Mouse (Mus musculus) heart, embryonic 13.5 days (tissue): Measurements from ENCODE around the gene Defb36. TPM values are rescaled to one million over a fixed set of nuclear protein-coding genes. Genes with fewer than 3 reads are reported as not detected.

ENCODE experiments used
- ATAC-seq: fragments of 200-750 bp; cut with Nextera tagmentation; 2 replicates; pipeline ENCODE4 v1.8.0; 2017; ENCODE audit warnings: moderate TSS enrichment; ENCODE audit not compliant: insufficient number of reproducible peaks, low FRiP score, low TSS enrichment; ENCODE audit errors: extremely low read depth
- H3K27ac ChIP-seq: fragments of 300-500 bp; sonication (generic); replicated peaks from 2 replicates; pipeline ENCODE4 v1.5.1; 2015; ENCODE audit warnings: moderate library complexity, mild to moderate bottlenecking, inconsistent platforms
- H3K27me3 ChIP-seq: fragments of 300-500 bp; sonication (generic); replicated peaks from 2 replicates; pipeline ENCODE4 v1.6.1; 2015; ENCODE audit warnings: mild to moderate bottlenecking, inconsistent platforms
- H3K36me3 ChIP-seq: fragments of 300-500 bp; sonication (generic); 2 replicates; pipeline ENCODE4 v1.6.1; 2015; ENCODE audit warnings: mild to moderate bottlenecking, inconsistent platforms
- H3K4me1 ChIP-seq: fragments of 300-500 bp; sonication (generic); 2 replicates; pipeline ENCODE4 v1.6.1; 2015; ENCODE audit warnings: inconsistent platforms
- H3K4me2 ChIP-seq: fragments of 300-500 bp; sonication (generic); 2 replicates; pipeline ENCODE4 v1.6.1; 2015; ENCODE audit warnings: inconsistent platforms, mild to moderate bottlenecking, moderate library complexity
- H3K4me3 ChIP-seq: fragments of 300-500 bp; sonication (generic); 2 replicates; pipeline ENCODE4 v1.5.1; 2015; ENCODE audit warnings: moderate library complexity, mild to moderate bottlenecking, inconsistent platforms
- H3K9ac ChIP-seq: fragments of 300-500 bp; sonication (generic); 2 replicates; pipeline ENCODE4 v1.6.1; 2015; ENCODE audit warnings: inconsistent platforms, mild to moderate bottlenecking, moderate library complexity
- H3K9me3 ChIP-seq: fragments of 300-500 bp; sonication (generic); 2 replicates; pipeline ENCODE4 v1.6.1; 2016; ENCODE audit warnings: inconsistent platforms
- WGBS: fragments of 180-500 bp; shearing (Covaris S2); methylation state at CpG from one replicate; pipeline ENCODE4 v1.1.7; 2015; ENCODE audit warnings: mixed read lengths; 5-methylcytosine and 5-hydroxymethylcytosine counted together
- polyA plus RNA-seq: library from polyadenylated mRNA; unstranded; fragments of >200 nt; fragmentation: Nextera tagmentation; extraction: Ambion mirVana; gene quantifications from 2 replicates; pipeline ENCODE4 v1.2.1, GENCODE M21; 2015

The Defb36 gene
- polyA plus RNA-seq, 1 experiment from 2014 or later: not detected

- H3K9ac ChIP-seq: no peak overlapping the region
- no peaks in the 10 kb centered on the region for H3K9me3 ChIP-seq
- H3K4me3 ChIP-seq: no peak overlapping the region
- peak overlapping the region; percentile 92 for H3K27ac ChIP-seq
- peaks cover 4% of the 10 kb centered on the region; the same call in 1 of the 2 replicates for H3K27me3 ChIP-seq
- H3K4me1 ChIP-seq: peaks cover 63% of the 10 kb centered on the region
- ATAC-seq: no peak
- H3K4me2 ChIP-seq: no peak overlapping the region
- peaks cover 4% of the 10 kb centered on the region; the same call in 1 of the 2 replicates for H3K36me3 ChIP-seq
- 76% methylated on average over 4 of the region's 4 CpGs for WGBS
Measured at GRCm38 (mm10) chr2:152637381-152637780, 33.3 kb downstream of the Defb36 start.

DNA sequence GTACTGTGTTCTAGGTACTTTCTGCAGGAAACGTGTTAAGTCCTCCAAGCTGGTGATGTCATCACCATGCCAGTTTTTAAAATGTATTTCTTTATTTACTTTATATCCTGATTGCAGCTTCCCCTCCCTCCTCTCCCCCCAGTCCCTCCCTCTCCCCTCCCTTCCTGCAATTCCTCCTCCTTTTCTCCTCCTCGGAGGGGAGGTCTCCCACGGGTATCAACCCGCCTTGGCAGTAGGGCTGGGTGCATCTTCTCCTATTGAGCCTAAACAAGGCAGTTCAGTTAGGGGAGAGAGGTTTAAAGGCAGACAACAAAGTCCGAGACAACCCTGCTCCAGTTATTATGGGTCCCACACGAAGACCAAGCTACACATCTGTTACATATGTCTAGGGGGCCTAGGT lies 34.7 kb downstream of the Defb36 start:
- no peak overlapping the region for H3K9ac ChIP-seq
- peak overlapping the region; percentile 92 for H3K27ac ChIP-seq
- ATAC-seq: no peak
- peaks cover 4% of the 10 kb centered on the region; the same call in 1 of the 2 replicates for H3K36me3 ChIP-seq
- 51% methylated on average over 6 of the region's 6 CpGs for WGBS
- no peak overlapping the region for H3K4me3 ChIP-seq
- H3K4me1 ChIP-seq: peaks cover 49% of the 10 kb centered on the region
- H3K9me3 ChIP-seq: no peaks in the 10 kb centered on the region
- H3K4me2 ChIP-seq: no peak overlapping the region
- H3K27me3 ChIP-seq: peaks cover 4% of the 10 kb centered on the region; the same call in 1 of the 2 replicates

- Histone ChIP-seq H3K27ac (peak overlapping the region; percentile 92), H3K27me3 (peaks cover under 1% of the 10 kb centered on the region; the same call in 1 of the 2 replicates), H3K4me2 (no peak overlapping the region; the same call in 1 of the 2 replicates), H3K9ac (peak overlapping the region; percentile 33; the same call in 1 of the 2 replicates), H3K4me1 (peaks cover 44% of the 10 kb centered on the region), H3K9me3 (no peaks in the 10 kb centered on the region), H3K4me3 (no peak overlapping the region), H3K36me3 (peaks cover under 1% of the 10 kb centered on the region; the same call in 1 of the 2 replicates)
- no peak for ATAC-seq
- WGBS: 23% methylated on average over 11 of the region's 11 CpGs
Measured at GRCm38 (mm10) chr2:152639406-152640113, 35.4 kb downstream of the Defb36 start.

- Histone ChIP-seq H3K4me2 (no peak overlapping the region), H3K27ac (peak overlapping the region; percentile 73), H3K4me3 (no peak overlapping the region), H3K9ac (no peak overlapping the region), H3K9me3 (no peaks in the 10 kb centered on the region), H3K36me3 (no peaks in the 10 kb centered on the region), H3K27me3 (no peaks in the 10 kb centered on the region), H3K4me1 (peaks cover 22% of the 10 kb centered on the region)
- ATAC-seq: no peak; the same call in 1 of the 2 replicates
- WGBS: 49% methylated on average over 10 of the region's 10 CpGs
Measured at GRCm38 (mm10) chr2:152652901-152653620, 48.9 kb downstream of the Defb36 start.

DNA sequence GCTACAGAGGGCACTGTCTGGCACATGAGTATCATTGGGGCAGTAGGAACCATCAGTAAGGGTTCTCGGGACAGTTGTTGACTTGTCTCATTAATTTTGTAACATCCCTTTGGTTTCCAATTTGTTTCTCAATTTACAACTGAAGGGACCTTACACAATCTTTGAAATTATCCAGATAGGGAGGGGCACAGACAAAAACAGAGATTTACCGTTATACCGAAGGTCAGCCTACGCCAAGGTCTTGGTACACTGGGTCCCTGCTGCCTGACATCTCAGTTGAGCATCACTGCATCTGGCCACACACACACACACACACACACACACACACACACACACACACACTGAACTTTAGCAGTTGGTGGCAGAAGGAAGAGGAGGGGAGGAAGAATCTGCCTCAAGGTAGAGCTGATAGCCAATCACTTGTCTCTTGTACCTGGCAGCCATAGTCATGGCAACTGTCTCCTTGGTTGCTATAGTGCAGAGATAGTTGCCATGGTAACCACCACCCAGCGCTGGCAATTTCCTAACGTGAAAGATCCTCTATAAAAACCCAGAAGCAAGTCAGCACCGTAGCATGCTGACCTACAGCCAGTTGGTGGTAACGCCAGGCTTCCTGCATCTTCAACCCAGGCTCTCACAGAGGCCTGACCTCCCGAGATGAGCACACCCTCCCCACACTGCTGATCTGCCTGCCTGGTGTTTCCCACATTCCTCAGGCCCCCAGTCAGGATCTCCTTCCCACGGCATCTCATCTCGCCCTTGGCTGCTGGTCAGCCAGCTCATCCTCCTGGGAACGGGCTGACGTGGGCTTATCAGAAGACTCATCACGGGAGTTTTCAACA lies 50.0 kb downstream of the Defb36 start:
- Histone ChIP-seq H3K4me2 (no peak overlapping the region), H3K4me1 (peaks cover 25% of the 10 kb centered on the region), H3K4me3 (no peak overlapping the region), H3K27me3 (no peaks in the 10 kb centered on the region), H3K27ac (0 out of 2 replicates have a peak overlapping the region, but pooled peaks have one; percentile 24), H3K9ac (no peak overlapping the region), H3K36me3 (no peaks in the 10 kb centered on the region), H3K9me3 (no peaks in the 10 kb centered on the region)
- WGBS: 28% methylated on average over 14 of the region's 14 CpGs
- ATAC-seq: no peak

GRCm38 (mm10) chr2:152657398-152657797 lies 53.3 kb downstream of the Defb36 start:
- no peaks in the 10 kb centered on the region for H3K9me3 ChIP-seq
- H3K27ac ChIP-seq: no peak overlapping the region
- peaks cover 23% of the 10 kb centered on the region for H3K4me1 ChIP-seq
- no peak overlapping the region for H3K9ac ChIP-seq
- H3K4me3 ChIP-seq: no peak overlapping the region
- no peak for ATAC-seq
- H3K27me3 ChIP-seq: 0 out of 2 replicates have a peak, but pooled peaks cover under 1% of the 10 kb centered on the region
- WGBS: 48% methylated on average over 10 of the region's 10 CpGs
- H3K4me2 ChIP-seq: no peak overlapping the region
- no peaks in the 10 kb centered on the region for H3K36me3 ChIP-seq

- WGBS: 71% methylated on average over 6 of the region's 6 CpGs
- Histone ChIP-seq H3K27ac (no peak overlapping the region), H3K9ac (no peak overlapping the region), H3K4me1 (0 out of 2 replicates have a peak, but pooled peaks cover 4% of the 10 kb centered on the region), H3K36me3 (no peaks in the 10 kb centered on the region), H3K9me3 (no peaks in the 10 kb centered on the region), H3K27me3 (peaks cover 15% of the 10 kb centered on the region; the same call in 1 of the 2 replicates), H3K4me2 (no peak overlapping the region), H3K4me3 (no peak overlapping the region)
- no peak for ATAC-seq
Measured at GRCm38 (mm10) chr2:152661163-152661562, 57.0 kb downstream of the Defb36 start.

Other genes starting within 250 kb of the Defb36 start
- gene Nrsn2, start 227.7 kb upstream of the Defb36 start, polyA plus RNA-seq: 2.5 and 3.7 TPM in 2 replicates
- 8.0 and 8.2 TPM in 2 replicates for gene Sox12, start 206.3 kb upstream of the Defb36 start, polyA plus RNA-seq
- gene Zcchc3, start 189.3 kb upstream of the Defb36 start, polyA plus RNA-seq: 35.1 and 35.9 TPM in 2 replicates
- gene 6820408C15Rik, start 188.7 kb upstream of the Defb36 start, polyA plus RNA-seq: 1.8 and 2.2 TPM in 2 replicates
- gene Defb23, start 139.7 kb upstream of the Defb36 start, polyA plus RNA-seq: not detected in 2 replicates
- not detected in 2 replicates for gene Defb20, start 127.3 kb upstream of the Defb36 start, polyA plus RNA-seq
- gene Defb22, start 114.2 kb upstream of the Defb36 start, polyA plus RNA-seq: not detected in 2 replicates
- gene Defb26, start 92.6 kb upstream of the Defb36 start, polyA plus RNA-seq: not detected in 2 replicates
- gene Defb28, start 86.1 kb upstream of the Defb36 start, polyA plus RNA-seq: not detected in 2 replicates
- gene Defb29, start 64.2 kb upstream of the Defb36 start, polyA plus RNA-seq: not detected in 2 replicates
- gene Gm17416, start 35.0 kb upstream of the Defb36 start, polyA plus RNA-seq: not detected in 2 replicates
- gene Defb21, start 31.6 kb upstream of the Defb36 start, polyA plus RNA-seq: not detected in 2 replicates
- 0.75 and 1.0 TPM in 2 replicates for gene Defb19, start 24.0 kb upstream of the Defb36 start, polyA plus RNA-seq
- gene Defb45, start 4.9 kb upstream of the Defb36 start, polyA plus RNA-seq: not detected in 2 replicates
- 0.68 and 1.1 TPM in 2 replicates for gene Defb25, start 18.7 kb downstream of the Defb36 start, polyA plus RNA-seq
- 10.5 and 12.6 TPM in 2 replicates for gene Rem1, start 22.6 kb downstream of the Defb36 start, polyA plus RNA-seq
- 81.9 and 84.7 TPM in 2 replicates for gene H13, start 65.1 kb downstream of the Defb36 start, polyA plus RNA-seq
- 23.0 and 25.3 TPM in 2 replicates for gene Mcts2, start 82.7 kb downstream of the Defb36 start, polyA plus RNA-seq
- 56.7 and 58.8 TPM in 2 replicates for gene Id1, start 131.9 kb downstream of the Defb36 start, polyA plus RNA-seq
- gene Cox4i2, start 149.8 kb downstream of the Defb36 start, polyA plus RNA-seq: 11.8 and 13.4 TPM in 2 replicates
- 59.6 and 62.8 TPM in 2 replicates for gene Bcl2l1, start 227.4 kb downstream of the Defb36 start, polyA plus RNA-seq
- 51.1 and 55.5 TPM in 2 replicates for gene Tpx2, start 243.6 kb downstream of the Defb36 start, polyA plus RNA-seq